ENCODE assay signal across 10 mouse cellular contexts in the genomic region with DNA sequence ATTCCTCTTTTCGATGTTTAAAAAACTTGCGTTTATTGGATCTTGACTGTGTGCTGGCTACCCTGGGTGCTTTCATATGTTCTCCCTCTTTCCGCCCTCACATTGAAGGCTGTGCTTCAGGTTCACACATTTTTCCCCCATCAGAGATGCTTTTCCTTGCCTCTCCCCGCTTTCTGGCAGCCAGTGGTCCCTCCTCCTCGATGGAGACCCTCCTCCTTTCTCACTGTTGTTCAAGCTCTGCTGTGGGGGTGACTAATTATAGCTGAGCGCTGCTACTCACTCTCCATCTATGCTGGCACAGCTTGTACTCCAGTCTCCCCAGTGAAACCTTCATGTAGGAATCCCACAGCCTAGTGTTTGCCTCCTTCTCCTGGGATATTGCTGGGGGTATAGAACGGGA. TPM values are rescaled to one million over a fixed set of nuclear protein-coding genes. Genes with fewer than 3 reads are reported as not detected.
DNase-seq lines count a peak whose midpoint lies in the region; ATAC-seq and TF ChIP-seq lines count a peak whose summit lies in the region.
"Had no signal": no experiment of that assay in that cellular context is flagged by ENCODE, and none has a peak within 500 bp of the region (broad histone marks: within the 10 kb centered on the region; RNA-seq: fewer than 3 reads in every experiment).

No protein-coding gene starts in this region.

- peak overlapping the region; percentile 84 for H3K4me3 ChIP-seq in kidney, embryonic 15.5 days (replicated peaks)
- H3K4me3 ChIP-seq in cortical plate, adult 2 months (ENCODE audit: insufficient read depth, low read length) = peak overlapping the region; percentile 61
- peak overlapping the region; percentile 63; the same call in 1 of the 2 replicates for H3K4me3 ChIP-seq in forebrain, embryonic 11.5 days (ENCODE audit: low read depth, low read length)
- H3K4me3 ChIP-seq in limb, embryonic 15.5 days = peak overlapping the region; percentile 61

- H3K4me2 ChIP-seq in kidney, embryonic 15.5 days = peak overlapping the region; percentile 96
- peak overlapping the region; percentile 78; the same call in 1 of the 2 replicates for H3K4me2 ChIP-seq in forebrain, embryonic 11.5 days (ENCODE audit: low read depth, low read length, severe bottlenecking)
- H3K4me2 ChIP-seq in limb, embryonic 15.5 days = peak overlapping the region; percentile 98

- H3K9me3 ChIP-seq in kidney, embryonic 15.5 days (replicated peaks) = no peaks in the 10 kb centered on the region
- H3K9me3 ChIP-seq in forebrain, embryonic 11.5 days (ENCODE audit: control insufficient read depth, low read length) = no peaks in the 10 kb centered on the region
- H3K9me3 ChIP-seq in limb, embryonic 15.5 days = no peaks in the 10 kb centered on the region
- H3K9me3 ChIP-seq: megakaryocyte, embryonic 14.5 days had no signal

- peaks cover 24% of the 10 kb centered on the region for H3K27me3 ChIP-seq in kidney, embryonic 15.5 days
- H3K27me3 ChIP-seq in forebrain, embryonic 11.5 days (ENCODE audit: control insufficient read depth, insufficient read depth, low read length) = no peaks in the 10 kb centered on the region
- no peaks in the 10 kb centered on the region for H3K27me3 ChIP-seq in limb, embryonic 15.5 days

- 46% methylated on average over 7 of the region's 7 CpGs for WGBS in kidney, embryonic 15.5 days
- 45% methylated on average over 7 of the region's 7 CpGs for WGBS in forebrain, embryonic 11.5 days
- WGBS in limb, embryonic 15.5 days = 32% methylated on average over 7 of the region's 7 CpGs

- DNase-seq in kidney, adult 8-10 months = no peak
- peak; percentile 51 for DNase-seq in forebrain, embryonic 11.5 days (ENCODE audit: low spot score)
- DNase-seq in T-cell, adult 2 months (ENCODE audit: low spot score) = no peak
- no peak for DNase-seq in spleen, postnatal 36 days (ENCODE audit: low spot score in 2 of 2)
- no peak for DNase-seq in B cell, adult 2 months
- DNase-seq: kidney, postnatal 14 days had no signal

- no peak for TF ChIP-seq POLR2A in cortical plate, adult 2 months (IDR thresholded peaks at IDR 0.05; ENCODE audit: extremely low read depth, insufficient read depth, low read length)

- no peak for TF ChIP-seq CTCF in cortical plate, adult 2 months (IDR thresholded peaks at IDR 0.05; ENCODE audit: extremely low read depth, insufficient read depth, low read length)

- no peaks in the 10 kb centered on the region for H3K36me3 ChIP-seq in kidney, embryonic 15.5 days
- H3K36me3 ChIP-seq in forebrain, embryonic 11.5 days (ENCODE audit: control insufficient read depth, insufficient read depth, low read length) = no peaks in the 10 kb centered on the region
- H3K36me3 ChIP-seq in limb, embryonic 15.5 days = no peaks in the 10 kb centered on the region

- no peak overlapping the region for H3K27ac ChIP-seq in kidney, embryonic 15.5 days
- no peak overlapping the region for H3K27ac ChIP-seq in cortical plate, adult 2 months (ENCODE audit: insufficient read depth, low read length)
- H3K27ac ChIP-seq in forebrain, embryonic 11.5 days (ENCODE audit: low read depth, low read length) = no peak overlapping the region
- no peak overlapping the region for H3K27ac ChIP-seq in limb, embryonic 15.5 days

- peaks cover 52% of the 10 kb centered on the region for H3K4me1 ChIP-seq in kidney, embryonic 15.5 days
- no peaks in the 10 kb centered on the region for H3K4me1 ChIP-seq in cortical plate, adult 2 months (ENCODE audit: control insufficient read depth, insufficient read depth, low read length)
- peaks cover 8% of the 10 kb centered on the region for H3K4me1 ChIP-seq in forebrain, embryonic 11.5 days (replicated peaks; ENCODE audit: control insufficient read depth, insufficient read depth, low read length)
- H3K4me1 ChIP-seq in limb, embryonic 15.5 days = peaks cover 54% of the 10 kb centered on the region

- ATAC-seq in kidney, embryonic 15.5 days (replicated peaks; ENCODE audit: low FRiP score) = no peak
- ATAC-seq in forebrain, embryonic 11.5 days (replicated peaks; ENCODE audit: low FRiP score) = no peak
- ATAC-seq in limb, embryonic 15.5 days (ENCODE audit: insufficient number of reproducible peaks, low FRiP score, low TSS enrichment, low read depth) = no peak

- H3K9ac ChIP-seq in kidney, embryonic 15.5 days = no peak overlapping the region
- H3K9ac ChIP-seq in forebrain, embryonic 11.5 days (ENCODE audit: low read length) = peak overlapping the region; percentile 80; the same call in 1 of the 2 replicates
- H3K9ac ChIP-seq in limb, embryonic 15.5 days = no peak overlapping the region

RNA-seq across cellular contexts. Expression of a gene that starts 1.5 kb away (rescaled TPM):
- 2.5 and 2.9 TPM in 2 replicates for polyA plus RNA-seq in kidney, embryonic 15.5 days (2015; fragmentation: Nextera tagmentation; extraction: Ambion mirVana)
- 33.7 and 33.8 TPM in 2 replicates for polyA plus RNA-seq in cortical plate, adult 2 months (2012; rRNA removed)
- 5.8 and 7.7 TPM in 2 replicates for polyA plus RNA-seq in forebrain, embryonic 11.5 days (2014; fragmentation: Nextera tagmentation; extraction: Ambion mirVana)
- polyA plus RNA-seq in limb, embryonic 15.5 days (2015; fragmentation: Nextera tagmentation; extraction: Ambion mirVana) = 2.7 and 2.9 TPM in 2 replicates

RNA-seq across cellular contexts. Expression of a gene that starts 2.4 kb away (rescaled TPM):
- 3.5 TPM in 2 replicates for polyA plus RNA-seq in kidney, embryonic 15.5 days (2015; fragmentation: Nextera tagmentation; extraction: Ambion mirVana)
- 3.4 and 3.5 TPM in 2 replicates for polyA plus RNA-seq in cortical plate, adult 2 months (2012; rRNA removed)
- 2.2 and 2.5 TPM in 2 replicates for polyA plus RNA-seq in forebrain, embryonic 11.5 days (2014; fragmentation: Nextera tagmentation; extraction: Ambion mirVana)
- 1.6 and 1.8 TPM in 2 replicates for polyA plus RNA-seq in limb, embryonic 15.5 days (2015; fragmentation: Nextera tagmentation; extraction: Ambion mirVana)

RNA-seq across cellular contexts. Expression of a gene that starts 22.9 kb away (rescaled TPM):
- polyA plus RNA-seq in kidney, embryonic 15.5 days (2015; fragmentation: Nextera tagmentation; extraction: Ambion mirVana) = 0.39 and 0.50 TPM in 2 replicates
- polyA plus RNA-seq in cortical plate, adult 2 months (2012; rRNA removed) = 3.0 and 3.2 TPM in 2 replicates
- polyA plus RNA-seq in forebrain, embryonic 11.5 days (2014; fragmentation: Nextera tagmentation; extraction: Ambion mirVana) = 1.3 and 1.5 TPM in 2 replicates
- 0.55 and 0.88 TPM in 2 replicates for polyA plus RNA-seq in limb, embryonic 15.5 days (2015; fragmentation: Nextera tagmentation; extraction: Ambion mirVana)

RNA-seq across cellular contexts. Expression of a gene that starts 24.0 kb away (rescaled TPM):
- 119 and 125 TPM in 2 replicates for polyA plus RNA-seq in kidney, embryonic 15.5 days (2015; fragmentation: Nextera tagmentation; extraction: Ambion mirVana)
- polyA plus RNA-seq in cortical plate, adult 2 months (2012; rRNA removed) = 71.5 and 78.1 TPM in 2 replicates
- polyA plus RNA-seq in forebrain, embryonic 11.5 days (2014; fragmentation: Nextera tagmentation; extraction: Ambion mirVana) = 80.7 and 85.0 TPM in 2 replicates
- polyA plus RNA-seq in limb, embryonic 15.5 days (2015; fragmentation: Nextera tagmentation; extraction: Ambion mirVana) = 120 and 129 TPM in 2 replicates

RNA-seq across cellular contexts. Expression of a gene that starts 24.1 kb away (rescaled TPM):
- 2.2 and 2.6 TPM in 2 replicates for polyA plus RNA-seq in kidney, embryonic 15.5 days (2015; fragmentation: Nextera tagmentation; extraction: Ambion mirVana)
- 3.7 and 4.3 TPM in 2 replicates for polyA plus RNA-seq in cortical plate, adult 2 months (2012; rRNA removed)
- 2.0 TPM in 2 replicates for polyA plus RNA-seq in forebrain, embryonic 11.5 days (2014; fragmentation: Nextera tagmentation; extraction: Ambion mirVana)
- 1.7 and 1.9 TPM in 2 replicates for polyA plus RNA-seq in limb, embryonic 15.5 days (2015; fragmentation: Nextera tagmentation; extraction: Ambion mirVana)
